Mouse (Mus musculus) embryo, embryonic 10 days (tissue): Measurements from ENCODE around the gene Gskip.
A peak's percentile ranks its signal among the peaks of the same experiment; 100 is the strongest.

Experiments used
- DNase-seq: peaks from one replicate; pipeline ENCODE4 v3.0.0-alpha.2; 2015; ENCODE audit warnings: low spot score

Gskip gene

GRCm38 (mm10) chr12:105722657-105723056 lies 38.0 kb downstream of the Gskip start:
- peak; percentile 77 for DNase-seq

- no peak for DNase-seq
These were observed 40.0 kb downstream of the Gskip start for GRCm38 (mm10) chr12:105724616-105725015.

DNA sequence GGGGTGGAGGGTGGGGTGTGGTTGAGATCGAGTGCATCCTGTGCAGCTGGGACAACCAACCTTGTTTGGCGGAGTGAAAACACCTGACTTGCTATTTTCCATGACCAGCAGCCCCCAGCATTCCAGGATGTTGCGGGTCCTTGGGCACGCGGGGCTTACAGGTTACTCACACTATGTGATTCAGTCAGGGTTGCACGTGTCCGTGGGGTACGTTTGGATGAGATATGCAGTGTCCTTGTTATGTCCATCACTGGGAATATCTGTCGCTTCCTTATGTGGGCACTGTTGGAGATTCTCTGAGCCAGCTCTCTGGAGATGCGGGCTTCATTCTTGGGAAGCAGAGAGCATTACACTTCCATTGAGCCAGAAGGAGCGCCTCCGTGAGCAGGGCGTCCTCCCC lies 41.1 kb downstream of the Gskip start:
- no peak for DNase-seq

DNA sequence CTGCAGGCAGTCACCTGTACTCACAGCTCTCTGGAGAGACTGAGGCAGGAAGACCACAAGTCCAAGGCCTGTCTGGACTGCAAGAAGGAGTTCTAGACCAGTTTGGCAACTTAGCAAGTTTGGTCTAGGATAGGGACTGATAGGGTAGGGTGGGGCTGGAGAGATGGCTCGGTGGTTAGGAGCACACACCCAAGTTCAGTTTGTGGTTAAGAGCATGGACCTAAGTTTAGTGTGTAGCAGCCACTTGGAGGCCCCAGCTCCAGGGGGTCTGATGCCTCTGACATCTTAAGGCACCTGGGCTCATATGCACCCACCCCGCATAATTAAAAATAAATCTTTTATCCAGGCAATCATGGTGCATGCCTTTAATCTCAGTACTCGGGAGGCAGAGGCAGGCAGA lies 42.6 kb downstream of the Gskip start:
- no peak for DNase-seq

DNA sequence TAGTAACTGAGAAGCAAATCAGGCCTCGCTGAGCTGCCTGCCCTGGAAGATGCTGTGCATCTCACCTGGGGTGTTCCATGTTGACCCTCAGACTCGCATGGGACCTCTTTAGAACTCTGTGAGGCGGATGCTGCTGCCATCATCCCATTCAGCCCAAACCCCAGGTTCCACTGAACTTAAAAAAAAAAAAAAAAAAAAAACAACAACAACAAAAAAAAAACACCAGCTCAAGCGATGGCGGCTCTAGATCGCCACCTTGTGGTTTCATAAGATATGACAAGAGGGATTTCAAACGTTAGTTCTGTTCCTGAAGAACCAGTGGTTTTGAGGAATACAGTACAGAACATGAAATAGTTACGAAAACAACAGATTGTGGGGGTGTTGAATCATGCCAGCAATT lies 43.3 kb downstream of the Gskip start:
- DNase-seq, result peak; percentile 54

- no peak for DNase-seq
These were observed 46.3 kb downstream of the Gskip start for GRCm38 (mm10) chr12:105730851-105731460.

GRCm38 (mm10) chr12:105733370-105734159 lies 48.9 kb downstream of the Gskip start:
- DNase-seq, result no peak

GRCm38 (mm10) chr12:105735226-105735888 lies 50.7 kb downstream of the Gskip start:
- no peak for DNase-seq

- DNase-seq, result no peak
These were observed 51.2 kb downstream of the Gskip start for GRCm38 (mm10) chr12:105735889-105736251.

- no peak for DNase-seq
These were observed 53.9 kb downstream of the Gskip start for GRCm38 (mm10) chr12:105738316-105739096.

GRCm38 (mm10) chr12:105739656-105740055 lies 55.0 kb downstream of the Gskip start:
- no peak for DNase-seq

GRCm38 (mm10) chr12:105748114-105748513 lies 63.5 kb downstream of the Gskip start:
- no peak for DNase-seq
